In the genomic region with DNA sequence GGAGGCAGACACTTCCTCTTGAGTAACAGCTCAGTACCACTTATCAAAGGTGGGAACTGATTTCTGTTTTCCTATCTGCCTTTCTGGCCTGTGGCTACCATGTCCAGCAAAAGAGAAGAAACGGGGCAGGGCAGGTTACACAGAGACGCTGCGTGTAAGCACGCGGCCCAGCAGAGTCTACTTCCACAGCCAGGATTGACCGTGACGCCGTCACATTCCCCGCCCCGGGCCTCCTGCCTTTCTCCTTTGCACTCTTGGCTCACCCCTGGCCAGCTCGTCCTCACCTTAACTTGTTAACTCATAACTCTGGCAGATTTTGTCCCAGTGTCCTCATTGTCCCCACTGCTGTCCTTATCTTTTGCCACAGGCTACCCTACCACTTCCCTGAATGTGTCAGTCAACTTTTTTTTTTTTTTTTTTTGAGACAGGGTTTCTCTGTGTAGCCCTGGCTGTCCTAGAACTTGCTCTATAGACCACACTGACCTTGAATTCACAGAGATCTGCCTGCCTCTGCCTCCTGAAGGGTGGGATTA, we compare ENCODE assay signal across 1 mouse cellular context.
TF ChIP-seq lines count a peak whose summit lies in the region.

No protein-coding gene starts in this region.

TF ChIP-seq in MEL, 35 proteins besides CTCF, POLR2A, EP300 and RAD21 (continued from another document):
- TF ChIP-seq CHD2 (IDR thresholded peaks at IDR 0.05; ENCODE audit: low read length): no peak
- no peak for TF ChIP-seq MAX (IDR thresholded peaks at IDR 0.05; ENCODE audit: low read length)
- TF ChIP-seq MEF2A (IDR thresholded peaks at IDR 0.05; ENCODE audit: extremely low read depth, insufficient replicate concordance, low read depth, low read length, poor library complexity, severe bottlenecking): no peak
- TF ChIP-seq BHLHE40 (IDR thresholded peaks at IDR 0.05; ENCODE audit: borderline replicate concordance, low read depth, low read length): no peak
- TF ChIP-seq SMC3 (IDR thresholded peaks at IDR 0.05; ENCODE audit: low read depth, low read length): no peak
